Mouse (Mus musculus): ENCODE data around the gene Plscr2. TPM values are rescaled to one million over a fixed set of nuclear protein-coding genes. Genes with fewer than 3 reads are reported as not detected.

The Plscr2 gene
- polyA plus RNA-seq, 1 experiment = 4.5 TPM

GRCm38 (mm10) chr9:92282563-92283171, 7.3 kb downstream of the Plscr2 start:
- TF ChIP-seq POLR2A (IDR thresholded peaks at IDR 0.05; ENCODE audit: borderline replicate concordance, control insufficient read depth, low read depth, low read length) = no peak
- no peak for TF ChIP-seq CTCF (IDR thresholded peaks at IDR 0.05; ENCODE audit: control insufficient read depth, insufficient read depth, low read length)
- WGBS = 62% methylated on average over 7 of the region's 7 CpGs
- no peak overlapping the region for H3K4me3 ChIP-seq (replicated peaks; ENCODE audit: control insufficient read depth, low read depth, low read length)
- H3K4me1 ChIP-seq (ENCODE audit: control insufficient read depth, insufficient read depth, low read length) = no peaks in the 10 kb centered on the region
- no peak overlapping the region for H3K27ac ChIP-seq (ENCODE audit: control insufficient read depth, insufficient read depth, low read depth, low read length, poor library complexity)

- TF ChIP-seq POLR2A (IDR thresholded peaks at IDR 0.05; ENCODE audit: borderline replicate concordance, control insufficient read depth, low read depth, low read length) (no peak), CTCF (IDR thresholded peaks at IDR 0.05; ENCODE audit: control insufficient read depth, insufficient read depth, low read length) (no peak)
- no peak overlapping the region for H3K27ac ChIP-seq (ENCODE audit: control insufficient read depth, insufficient read depth, low read depth, low read length, poor library complexity)
- no peak overlapping the region for H3K4me3 ChIP-seq (replicated peaks; ENCODE audit: control insufficient read depth, low read depth, low read length)
- H3K4me1 ChIP-seq (ENCODE audit: control insufficient read depth, insufficient read depth, low read length) = no peaks in the 10 kb centered on the region
- WGBS = 6% methylated on average over 3 of the region's 3 CpGs
Measured at GRCm38 (mm10) chr9:92289675-92290074, 14.3 kb downstream of the Plscr2 start.

GRCm38 (mm10) chr9:92292169-92292568, 16.8 kb downstream of the Plscr2 start:
- Histone ChIP-seq H3K4me3 (replicated peaks; ENCODE audit: control insufficient read depth, low read depth, low read length) (no peak overlapping the region), H3K4me1 (ENCODE audit: control insufficient read depth, insufficient read depth, low read length) (no peaks in the 10 kb centered on the region), H3K27ac (ENCODE audit: control insufficient read depth, insufficient read depth, low read depth, low read length, poor library complexity) (no peak overlapping the region)
- TF ChIP-seq CTCF (IDR thresholded peaks at IDR 0.05; ENCODE audit: control insufficient read depth, insufficient read depth, low read length) (no peak), POLR2A (IDR thresholded peaks at IDR 0.05; ENCODE audit: borderline replicate concordance, control insufficient read depth, low read depth, low read length) (no peak)
- 63% methylated on average over 2 of the region's 2 CpGs for WGBS

- TF ChIP-seq CTCF (IDR thresholded peaks at IDR 0.05; ENCODE audit: control insufficient read depth, insufficient read depth, low read length) (no peak), POLR2A (IDR thresholded peaks at IDR 0.05; ENCODE audit: borderline replicate concordance, control insufficient read depth, low read depth, low read length) (no peak)
- Histone ChIP-seq H3K27ac (ENCODE audit: control insufficient read depth, insufficient read depth, low read depth, low read length, poor library complexity) (no peak overlapping the region), H3K4me3 (replicated peaks; ENCODE audit: control insufficient read depth, low read depth, low read length) (no peak overlapping the region), H3K4me1 (ENCODE audit: control insufficient read depth, insufficient read depth, low read length) (no peaks in the 10 kb centered on the region)
- WGBS = 72% methylated on average over 3 of the region's 3 CpGs
Measured at GRCm38 (mm10) chr9:92292922-92293321, 17.5 kb downstream of the Plscr2 start.

GRCm38 (mm10) chr9:92293560-92294548, 18.5 kb downstream of the Plscr2 start:
- no peak for TF ChIP-seq POLR2A (IDR thresholded peaks at IDR 0.05; ENCODE audit: borderline replicate concordance, control insufficient read depth, low read depth, low read length)
- TF ChIP-seq CTCF (IDR thresholded peaks at IDR 0.05; ENCODE audit: control insufficient read depth, insufficient read depth, low read length) = no peak
- Histone ChIP-seq H3K4me1 (ENCODE audit: control insufficient read depth, insufficient read depth, low read length) (no peaks in the 10 kb centered on the region), H3K4me3 (replicated peaks; ENCODE audit: control insufficient read depth, low read depth, low read length) (no peak overlapping the region), H3K27ac (ENCODE audit: control insufficient read depth, insufficient read depth, low read depth, low read length, poor library complexity) (no peak overlapping the region)
- 78% methylated on average over 2 of the region's 2 CpGs for WGBS

- Histone ChIP-seq H3K27ac (ENCODE audit: control insufficient read depth, insufficient read depth, low read depth, low read length, poor library complexity) (no peak overlapping the region), H3K4me3 (replicated peaks; ENCODE audit: control insufficient read depth, low read depth, low read length) (no peak overlapping the region), H3K4me1 (ENCODE audit: control insufficient read depth, insufficient read depth, low read length) (no peaks in the 10 kb centered on the region)
- TF ChIP-seq CTCF (IDR thresholded peaks at IDR 0.05; ENCODE audit: control insufficient read depth, insufficient read depth, low read length) = no peak
- TF ChIP-seq POLR2A (IDR thresholded peaks at IDR 0.05; ENCODE audit: borderline replicate concordance, control insufficient read depth, low read depth, low read length) = no peak
- 92% methylated on average over 1 of the region's 1 CpGs for WGBS
Measured at GRCm38 (mm10) chr9:92298288-92298687, 22.9 kb downstream of the Plscr2 start.

GRCm38 (mm10) chr9:92301213-92301612, 25.8 kb downstream of the Plscr2 start:
- Histone ChIP-seq H3K27ac (ENCODE audit: control insufficient read depth, insufficient read depth, low read depth, low read length, poor library complexity) (no peak overlapping the region), H3K4me3 (replicated peaks; ENCODE audit: control insufficient read depth, low read depth, low read length) (no peak overlapping the region), H3K4me1 (ENCODE audit: control insufficient read depth, insufficient read depth, low read length) (no peaks in the 10 kb centered on the region)
- TF ChIP-seq CTCF (IDR thresholded peaks at IDR 0.05; ENCODE audit: control insufficient read depth, insufficient read depth, low read length) (no peak), POLR2A (IDR thresholded peaks at IDR 0.05; ENCODE audit: borderline replicate concordance, control insufficient read depth, low read depth, low read length) (no peak)
- WGBS = 30% methylated on average over 3 of the region's 3 CpGs

- H3K4me3 ChIP-seq (replicated peaks; ENCODE audit: control insufficient read depth, low read depth, low read length) = no peak overlapping the region
- 61% methylated on average over 8 of the region's 8 CpGs for WGBS
- H3K4me1 ChIP-seq (ENCODE audit: control insufficient read depth, insufficient read depth, low read length) = no peaks in the 10 kb centered on the region
- no peak for TF ChIP-seq POLR2A (IDR thresholded peaks at IDR 0.05; ENCODE audit: borderline replicate concordance, control insufficient read depth, low read depth, low read length)
- TF ChIP-seq CTCF (IDR thresholded peaks at IDR 0.05; ENCODE audit: control insufficient read depth, insufficient read depth, low read length) = no peak
- no peak overlapping the region for H3K27ac ChIP-seq (ENCODE audit: control insufficient read depth, insufficient read depth, low read depth, low read length, poor library complexity)
Measured at GRCm38 (mm10) chr9:92305075-92305474, 29.7 kb downstream of the Plscr2 start.
